Mouse (Mus musculus): ENCODE data around the gene Cttnbp2nl. TPM values are rescaled to one million over a fixed set of nuclear protein-coding genes. Genes with fewer than 3 reads are reported as not detected.

The Cttnbp2nl gene
- polyA plus RNA-seq, 1 experiment from 2014 or later: 17.5 TPM

DNA sequence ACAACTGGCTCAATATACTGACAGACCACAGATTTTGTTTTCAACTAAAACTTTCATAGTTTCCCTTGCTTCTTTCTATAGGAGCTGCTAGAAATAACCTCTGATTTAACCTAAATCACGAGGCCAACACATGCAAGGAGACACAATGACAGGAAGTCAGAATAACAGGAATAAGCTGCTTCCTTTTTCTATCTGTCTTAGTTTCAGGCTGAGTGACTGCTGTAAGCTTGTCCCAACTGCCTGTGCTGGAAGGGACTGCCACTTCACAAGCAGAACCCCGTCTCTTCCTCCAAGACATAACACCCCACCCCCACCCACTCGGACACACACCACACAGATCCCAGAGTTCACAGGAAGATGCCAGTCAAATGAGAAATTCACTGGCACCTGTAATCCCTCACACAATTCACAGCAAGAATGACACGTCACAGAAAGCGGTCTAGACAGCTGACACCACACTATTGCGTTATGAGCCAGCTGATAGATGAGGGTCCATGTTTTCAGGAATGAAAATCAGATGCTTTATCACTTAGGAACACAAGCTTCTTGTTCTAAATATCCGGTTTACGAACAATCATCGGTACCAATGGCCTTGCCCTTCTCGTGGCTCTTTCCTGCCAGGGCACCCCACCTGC lies 29.5 kb downstream of the Cttnbp2nl start:
- no peak overlapping the region for H3K4me2 ChIP-seq (replicated peaks; ENCODE audit: low read depth)
- no peaks in the 10 kb centered on the region for H3K4me1 ChIP-seq (replicated peaks; ENCODE audit: control insufficient read depth, insufficient read depth)
- TF ChIP-seq EP300 (optimal IDR thresholded peaks at IDR 0.05): no peak
- TF ChIP-seq CTCF (IDR thresholded peaks at IDR 0.05; ENCODE audit: low read depth): no peak
- no peaks in the 10 kb centered on the region for H3K9me3 ChIP-seq (ENCODE audit: control insufficient read depth, low read length)
- H3K4me3 ChIP-seq (ENCODE audit: low read depth, low read length): no peak overlapping the region
- 77% methylated on average over 10 of the region's 10 CpGs for WGBS
- peak overlapping the region; percentile 41; the same call in 1 of the 2 replicates for H3K27ac ChIP-seq (replicated peaks)
- peaks cover 6% of the 10 kb centered on the region; the same call in 1 of the 2 replicates for H3K36me3 ChIP-seq (ENCODE audit: control insufficient read depth, insufficient read depth, low read length)
- no peak overlapping the region for H3K9ac ChIP-seq (ENCODE audit: low read length)
- ATAC-seq (ENCODE audit: low FRiP score, low TSS enrichment): no peak
- no peaks in the 10 kb centered on the region for H3K27me3 ChIP-seq (ENCODE audit: control insufficient read depth, insufficient read depth, low read length)
- DNase-seq (ENCODE audit: low spot score): no peak

DNA sequence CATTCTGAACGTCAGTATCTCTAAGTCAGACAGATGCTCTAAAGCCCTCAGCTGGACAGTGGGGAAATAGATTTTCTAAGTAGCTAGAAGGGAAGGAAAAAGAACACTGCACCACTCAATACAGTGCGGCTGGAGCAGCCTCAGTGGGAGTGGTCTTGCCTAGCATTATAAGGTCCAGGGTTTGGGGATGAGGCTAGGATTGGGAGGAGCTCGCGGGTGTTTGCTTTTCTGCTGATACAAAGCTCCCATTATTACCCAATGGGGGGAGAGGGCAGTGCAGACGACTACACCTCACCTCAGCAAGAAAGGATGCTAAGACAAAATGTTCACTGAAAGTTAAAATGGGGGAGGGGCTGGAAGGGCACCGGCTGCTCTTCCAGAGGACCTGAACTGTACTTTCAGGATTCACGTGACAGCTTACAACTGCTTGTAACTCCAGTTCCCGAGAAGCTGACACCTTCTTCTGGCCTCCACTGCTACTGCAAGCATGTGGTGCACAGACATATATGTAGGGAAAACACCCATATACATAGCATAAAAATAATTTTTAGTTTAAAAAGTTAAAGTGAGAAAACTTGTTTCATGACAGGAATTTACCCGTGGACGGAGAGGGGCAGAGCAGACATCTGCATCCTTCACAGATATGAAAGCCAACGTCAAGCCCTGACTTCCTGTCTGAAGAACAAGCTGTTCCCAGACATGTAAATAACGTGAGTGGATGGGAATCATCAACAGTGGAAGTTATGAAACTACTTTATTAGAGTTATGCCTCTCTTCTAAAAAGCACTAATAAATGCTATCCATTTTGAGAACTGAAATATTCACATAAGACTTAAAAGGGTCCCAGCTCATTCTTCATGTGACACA lies 32.9 kb downstream of the Cttnbp2nl start:
- Histone ChIP-seq H3K9me3 (ENCODE audit: control insufficient read depth, low read length) (no peaks in the 10 kb centered on the region), H3K4me1 (replicated peaks; ENCODE audit: control insufficient read depth, insufficient read depth) (no peaks in the 10 kb centered on the region), H3K9ac (ENCODE audit: low read length) (no peak overlapping the region), H3K27ac (replicated peaks) (peak overlapping the region; percentile 83), H3K4me3 (ENCODE audit: low read depth, low read length) (no peak overlapping the region), H3K4me2 (replicated peaks; ENCODE audit: low read depth) (no peak overlapping the region), H3K27me3 (ENCODE audit: control insufficient read depth, insufficient read depth, low read length) (no peaks in the 10 kb centered on the region), H3K36me3 (ENCODE audit: control insufficient read depth, insufficient read depth, low read length) (no peaks in the 10 kb centered on the region)
- WGBS: 20% methylated on average over 12 of the region's 12 CpGs
- DNase-seq (ENCODE audit: low spot score) (no peak), ATAC-seq (ENCODE audit: low FRiP score, low TSS enrichment) (peak; percentile 75)
- no peak; the same call in 1 of the 2 replicates for TF ChIP-seq CTCF (IDR thresholded peaks at IDR 0.05; ENCODE audit: low read depth)
- TF ChIP-seq EP300 (optimal IDR thresholded peaks at IDR 0.05): no peak

DNA sequence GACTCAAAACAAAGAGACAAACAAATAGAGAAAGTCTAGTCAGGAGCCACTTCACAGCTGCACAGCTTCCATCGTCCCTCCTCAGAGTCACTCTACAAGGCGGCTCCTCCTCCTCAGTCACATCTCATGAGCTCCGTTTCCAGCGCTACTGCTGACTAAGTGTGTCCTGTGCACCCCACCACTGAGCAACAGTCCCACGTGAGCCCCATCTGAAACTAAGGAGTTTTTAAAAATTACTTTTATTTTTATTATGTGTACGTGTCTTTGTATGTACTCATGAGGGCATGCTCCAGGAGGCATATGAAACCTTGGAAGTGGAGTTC lies 34.2 kb downstream of the Cttnbp2nl start:
- Histone ChIP-seq H3K9ac (ENCODE audit: low read length) (no peak overlapping the region), H3K9me3 (ENCODE audit: control insufficient read depth, low read length) (no peaks in the 10 kb centered on the region), H3K4me3 (ENCODE audit: low read depth, low read length) (no peak overlapping the region), H3K4me1 (replicated peaks; ENCODE audit: control insufficient read depth, insufficient read depth) (no peaks in the 10 kb centered on the region), H3K4me2 (replicated peaks; ENCODE audit: low read depth) (no peak overlapping the region), H3K27me3 (ENCODE audit: control insufficient read depth, insufficient read depth, low read length) (no peaks in the 10 kb centered on the region), H3K36me3 (ENCODE audit: control insufficient read depth, insufficient read depth, low read length) (no peaks in the 10 kb centered on the region), H3K27ac (replicated peaks) (peak overlapping the region; percentile 61)
- WGBS: 79% methylated on average over 6 of the region's 6 CpGs
- TF ChIP-seq EP300 (optimal IDR thresholded peaks at IDR 0.05): no peak
- TF ChIP-seq CTCF (IDR thresholded peaks at IDR 0.05; ENCODE audit: low read depth): no peak
- no peak for ATAC-seq (ENCODE audit: low FRiP score, low TSS enrichment)
- no peak for DNase-seq (ENCODE audit: low spot score)

DNA sequence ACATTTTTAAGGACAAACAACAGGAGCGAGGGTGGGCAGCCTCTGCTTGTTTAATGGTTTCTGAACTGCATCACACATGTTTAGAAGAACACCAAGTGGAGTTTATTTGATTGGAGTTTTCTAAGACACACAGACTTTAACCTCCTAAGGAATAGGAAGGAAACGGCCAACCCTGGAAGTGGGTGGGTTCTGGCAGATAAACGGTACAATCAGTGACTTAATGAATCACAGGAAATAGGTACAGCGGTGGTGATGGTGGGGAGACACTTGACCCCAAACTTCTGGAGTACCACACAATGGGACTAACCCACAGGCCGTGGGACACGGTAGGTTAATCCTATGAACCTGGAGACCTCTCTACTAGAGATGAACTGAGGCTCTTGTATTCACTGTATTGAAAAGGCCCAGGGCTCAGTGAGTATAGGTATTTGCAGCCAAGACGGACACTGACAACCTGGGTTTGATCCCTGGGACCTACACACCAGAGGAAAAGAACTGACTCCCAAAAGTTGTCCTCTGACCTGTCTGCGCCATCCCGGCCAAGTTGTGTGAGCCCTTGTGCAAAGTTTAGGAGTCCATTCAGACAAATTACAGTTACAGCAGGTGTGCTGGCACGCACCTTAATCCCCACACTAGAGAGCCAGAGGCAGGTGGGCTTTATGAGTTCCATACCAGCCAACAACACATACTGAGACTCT lies 34.7 kb downstream of the Cttnbp2nl start:
- no peaks in the 10 kb centered on the region for H3K36me3 ChIP-seq (ENCODE audit: control insufficient read depth, insufficient read depth, low read length)
- WGBS: 71% methylated on average over 10 of the region's 10 CpGs
- H3K27me3 ChIP-seq (ENCODE audit: control insufficient read depth, insufficient read depth, low read length): no peaks in the 10 kb centered on the region
- TF ChIP-seq CTCF (IDR thresholded peaks at IDR 0.05; ENCODE audit: low read depth) (no peak), EP300 (optimal IDR thresholded peaks at IDR 0.05) (no peak)
- H3K4me1 ChIP-seq (replicated peaks; ENCODE audit: control insufficient read depth, insufficient read depth): 0 out of 2 replicates have a peak, but pooled peaks cover 2% of the 10 kb centered on the region
- H3K9ac ChIP-seq (ENCODE audit: low read length): no peak overlapping the region
- H3K9me3 ChIP-seq (ENCODE audit: control insufficient read depth, low read length): no peaks in the 10 kb centered on the region
- H3K27ac ChIP-seq (replicated peaks): peak overlapping the region; percentile 61
- H3K4me3 ChIP-seq (ENCODE audit: low read depth, low read length): no peak overlapping the region
- ATAC-seq (ENCODE audit: low FRiP score, low TSS enrichment) (no peak), DNase-seq (ENCODE audit: low spot score) (no peak)
- H3K4me2 ChIP-seq (replicated peaks; ENCODE audit: low read depth): no peak overlapping the region

DNA sequence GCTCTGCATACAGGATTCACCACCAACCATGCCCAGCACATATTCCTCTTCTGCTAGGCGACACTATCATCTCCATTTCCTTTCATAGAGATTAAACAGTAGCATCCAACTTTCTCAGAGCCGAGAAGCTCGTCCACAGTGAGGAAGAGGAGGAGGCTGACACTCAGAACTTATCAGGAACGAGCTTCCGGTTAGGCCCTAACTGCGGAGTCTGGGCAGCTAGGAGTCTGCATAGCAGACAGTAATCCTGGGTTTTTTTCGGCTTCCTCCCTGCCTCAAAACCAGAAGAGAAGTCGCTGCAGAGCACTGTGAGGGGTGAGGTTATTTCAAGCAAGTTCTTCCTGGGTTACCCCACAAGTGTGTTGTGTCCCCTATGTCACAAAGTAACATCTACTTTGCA lies 35.6 kb downstream of the Cttnbp2nl start:
- no peaks in the 10 kb centered on the region for H3K36me3 ChIP-seq (ENCODE audit: control insufficient read depth, insufficient read depth, low read length)
- H3K4me2 ChIP-seq (replicated peaks; ENCODE audit: low read depth): no peak overlapping the region
- peak overlapping the region; percentile 23; the same call in 1 of the 2 replicates for H3K9ac ChIP-seq (ENCODE audit: low read length)
- no peak for DNase-seq (ENCODE audit: low spot score)
- WGBS: 82% methylated on average over 8 of the region's 8 CpGs
- H3K4me1 ChIP-seq (replicated peaks; ENCODE audit: control insufficient read depth, insufficient read depth): 0 out of 2 replicates have a peak, but pooled peaks cover 2% of the 10 kb centered on the region
- H3K27ac ChIP-seq (replicated peaks): no peak overlapping the region
- no peaks in the 10 kb centered on the region for H3K9me3 ChIP-seq (ENCODE audit: control insufficient read depth, low read length)
- ATAC-seq (ENCODE audit: low FRiP score, low TSS enrichment): no peak
- TF ChIP-seq EP300 (optimal IDR thresholded peaks at IDR 0.05) (no peak), CTCF (IDR thresholded peaks at IDR 0.05; ENCODE audit: low read depth) (no peak)
- H3K27me3 ChIP-seq (ENCODE audit: control insufficient read depth, insufficient read depth, low read length): no peaks in the 10 kb centered on the region
- no peak overlapping the region for H3K4me3 ChIP-seq (ENCODE audit: low read depth, low read length)

Measured in stomach, postnatal 0 days (tissue).